Mouse (Mus musculus): Measurements from ENCODE around the gene Gm10477. TPM values are rescaled to one million over a fixed set of nuclear protein-coding genes. Genes with fewer than 3 reads are reported as not detected.
"Not testable (repeated sequence)": the region's sequence is repeated elsewhere in the genome, so short reads cannot be mapped to it uniquely, and the experiment has no call there.

Gm10477 gene
- not detected for total RNA-seq (2021)
- long read RNA-seq, experiment 1: 0 reads
- long read RNA-seq, experiment 2: 0 reads

DNA sequence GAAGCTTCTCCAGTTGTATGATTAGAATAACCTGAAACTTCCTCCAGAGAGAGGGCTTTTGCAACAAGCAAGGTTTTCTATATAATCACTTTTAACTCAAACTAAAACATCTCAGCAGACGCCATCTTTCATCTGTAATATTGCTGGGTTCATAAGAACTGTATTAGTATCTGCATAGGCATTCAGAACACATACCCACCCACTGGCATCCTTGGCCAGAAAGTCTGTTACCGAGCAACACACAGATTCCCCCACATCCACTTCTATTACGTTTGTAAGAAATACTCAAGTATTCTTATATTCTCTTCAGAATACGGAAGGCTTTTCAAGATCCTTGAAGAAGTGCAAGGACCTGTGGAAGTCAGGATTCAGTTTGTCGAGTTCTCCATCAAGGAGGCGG is at the start of gene Gm10477:
TSS of gene Gm10477 (plus strand) at position 301 of the 400 bp plus-strand sequence.
- not testable (repeated sequence) for DNase-seq (ENCODE audit: low spot score in 2 of 2)

DNA sequence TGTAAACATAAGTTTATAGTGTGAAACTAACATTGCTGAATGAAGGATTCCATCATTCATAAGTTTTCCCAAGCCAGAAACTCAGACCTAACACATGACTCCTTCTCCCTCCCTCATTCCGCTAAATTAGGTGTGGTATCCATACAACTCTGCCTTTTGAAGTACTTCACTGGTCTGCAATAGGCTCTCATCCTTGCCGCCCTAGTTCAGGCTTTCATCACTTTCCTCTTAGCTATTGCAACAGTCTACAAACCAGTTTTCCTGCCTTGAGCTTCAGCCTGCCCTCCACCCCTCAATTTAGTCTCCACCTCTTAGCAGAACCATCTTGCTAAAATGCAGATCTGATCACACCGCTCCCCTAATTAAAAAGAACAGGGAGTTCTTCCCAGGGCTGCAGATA is 47.0 kb upstream of the Gm10477 start:
- no peak for DNase-seq (ENCODE audit: low spot score in 2 of 2)

DNA sequence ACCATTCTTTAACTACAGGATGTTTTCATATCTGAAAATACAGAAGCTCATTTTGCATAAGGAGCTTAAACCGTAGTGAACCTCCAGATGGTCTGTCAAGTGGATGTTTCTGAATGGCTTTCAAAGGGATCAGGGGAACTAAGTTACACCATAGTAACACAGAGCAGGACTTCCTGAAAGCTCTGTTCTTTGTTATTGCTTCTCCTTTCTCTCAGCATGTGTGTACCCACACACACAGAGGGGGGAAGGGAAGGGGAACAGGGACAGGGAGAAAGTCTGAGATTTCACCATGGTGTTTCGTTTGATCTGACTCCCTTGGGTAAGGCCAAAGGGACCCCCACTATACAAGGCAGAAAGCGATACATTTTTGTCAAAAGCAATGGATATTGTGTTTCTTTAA is 42.6 kb upstream of the Gm10477 start:
- no peak for DNase-seq (ENCODE audit: low spot score in 2 of 2)

DNA sequence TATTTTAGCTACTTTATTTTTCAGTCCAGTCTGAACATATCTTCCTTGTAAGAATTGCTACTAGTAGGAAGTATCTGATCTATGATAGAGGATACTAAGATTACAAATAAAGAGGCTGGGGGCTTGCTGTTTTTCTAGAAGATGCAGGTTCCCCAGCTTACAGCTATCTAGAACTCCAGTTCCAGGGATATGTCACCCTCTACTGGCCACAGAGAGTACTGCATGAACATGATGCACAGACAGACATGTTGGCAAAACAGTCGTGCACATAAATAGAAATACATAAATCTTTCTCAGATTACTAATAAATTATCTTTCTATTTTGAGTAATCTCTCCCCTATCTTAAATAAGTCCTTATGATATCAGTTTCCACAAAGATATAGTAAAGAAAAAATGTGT is 34.8 kb upstream of the Gm10477 start:
- peak in 1 of 2 experiments; percentile 34 for DNase-seq (ENCODE audit: low spot score in 2 of 2)

DNA sequence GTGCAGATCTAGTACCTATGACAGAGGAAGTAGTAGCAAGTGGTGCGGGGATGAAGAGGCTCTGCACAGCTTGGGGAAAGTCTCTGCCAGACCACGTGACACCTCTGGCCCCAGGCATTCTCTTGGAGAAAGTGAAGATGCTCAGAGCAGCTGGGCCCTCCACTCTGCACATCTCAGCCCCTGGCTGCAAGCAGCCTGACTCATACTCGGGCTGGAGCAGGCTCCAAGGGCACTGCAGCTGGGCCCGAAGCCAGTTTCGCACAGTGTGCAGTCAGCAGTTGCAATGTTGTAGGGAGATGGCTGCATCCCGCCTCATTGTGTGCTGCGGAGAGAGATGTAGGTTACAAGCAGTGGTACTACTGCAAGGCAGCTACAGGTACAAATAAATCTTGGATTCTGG is 27.3 kb upstream of the Gm10477 start:
- DNase-seq (ENCODE audit: low spot score in 2 of 2): peak in 1 of 2 experiments; percentile 5

DNA sequence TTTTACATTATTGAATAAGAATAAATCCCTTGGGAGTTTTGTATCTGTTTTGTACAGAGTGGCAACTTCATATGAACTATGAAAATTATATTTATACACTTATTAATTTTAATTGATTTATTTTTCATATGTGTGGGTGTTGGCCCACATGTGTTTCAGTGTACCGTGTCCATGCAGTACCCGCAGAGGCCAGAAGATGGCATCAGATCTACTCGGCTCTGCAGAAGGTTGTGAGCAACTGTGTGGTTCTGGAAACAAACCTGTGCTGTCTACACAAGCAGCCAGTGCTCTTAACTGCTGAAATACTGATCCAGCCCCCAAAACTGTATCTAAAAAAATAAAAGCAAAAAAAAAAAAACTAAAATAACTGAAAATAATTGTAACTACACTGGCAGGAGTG is 6.7 kb downstream of the Gm10477 start:
- DNase-seq (ENCODE audit: low spot score in 2 of 2): peak in 1 of 2 experiments; percentile 11

DNA sequence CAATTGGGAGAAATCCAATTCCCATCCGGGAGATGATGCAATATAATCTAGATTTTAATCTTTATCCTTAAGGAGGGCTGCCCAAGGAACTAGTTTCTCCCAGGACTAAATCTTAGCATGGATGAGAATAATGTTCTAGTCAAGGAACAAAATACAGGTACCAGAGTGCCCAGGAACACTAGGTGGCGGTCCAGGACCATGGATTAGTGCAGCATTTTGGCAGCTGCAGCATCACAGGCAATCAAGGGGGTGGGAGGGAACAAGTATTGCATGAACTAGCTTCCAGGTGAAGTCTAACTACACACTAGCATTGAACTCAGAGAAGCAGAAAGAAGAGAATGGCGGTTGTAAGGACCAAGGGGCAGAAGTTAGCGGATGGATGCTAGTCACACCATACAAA is 12.6 kb downstream of the Gm10477 start:
- DNase-seq (ENCODE audit: low spot score in 2 of 2): no peak

DNA sequence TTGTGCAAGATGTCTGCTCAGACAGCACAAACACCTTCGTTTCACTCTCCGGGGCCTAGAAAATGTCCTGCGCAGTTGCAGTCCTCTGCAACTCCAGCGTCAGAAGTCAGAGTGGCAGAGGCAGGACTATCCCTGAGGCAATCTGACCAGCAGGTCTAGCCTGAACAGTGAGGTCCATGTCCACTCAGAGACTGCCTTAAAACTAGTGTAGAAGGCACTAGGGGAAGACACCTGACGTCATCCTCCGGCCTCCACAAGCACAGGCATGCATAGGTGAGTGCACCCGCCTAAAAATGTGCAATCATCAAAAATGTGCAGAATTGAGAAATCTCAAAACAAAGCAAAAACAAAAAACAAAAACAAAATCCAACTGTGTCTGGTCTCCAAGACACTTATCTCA is 25.0 kb downstream of the Gm10477 start, which contains the start of gene Gm648:
TSS of gene Gm648 (minus strand) at position 101 of the 400 bp plus-strand sequence.
- no peak for DNase-seq (ENCODE audit: low spot score in 2 of 2)

DNA sequence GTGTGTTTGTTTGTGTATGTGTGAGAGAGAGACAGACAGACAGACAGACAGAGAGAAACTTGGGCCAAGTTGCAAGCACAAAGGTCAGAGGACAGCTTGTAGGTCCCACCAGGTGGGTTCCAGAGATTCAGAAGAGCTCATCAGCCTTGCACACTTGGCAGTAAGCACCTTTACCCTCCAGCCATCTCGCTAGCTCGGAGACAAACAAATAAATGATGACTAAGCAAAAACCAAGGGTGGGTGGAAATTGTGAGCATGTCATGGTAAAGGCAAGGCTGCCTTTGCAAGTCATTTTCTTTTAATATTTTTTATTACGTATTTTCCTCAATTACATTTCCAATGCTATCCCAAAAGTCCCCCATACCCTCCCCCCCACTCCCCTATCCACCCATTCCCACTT is 29.0 kb downstream of the Gm10477 start:
- no peak for DNase-seq (ENCODE audit: low spot score in 2 of 2)

DNA sequence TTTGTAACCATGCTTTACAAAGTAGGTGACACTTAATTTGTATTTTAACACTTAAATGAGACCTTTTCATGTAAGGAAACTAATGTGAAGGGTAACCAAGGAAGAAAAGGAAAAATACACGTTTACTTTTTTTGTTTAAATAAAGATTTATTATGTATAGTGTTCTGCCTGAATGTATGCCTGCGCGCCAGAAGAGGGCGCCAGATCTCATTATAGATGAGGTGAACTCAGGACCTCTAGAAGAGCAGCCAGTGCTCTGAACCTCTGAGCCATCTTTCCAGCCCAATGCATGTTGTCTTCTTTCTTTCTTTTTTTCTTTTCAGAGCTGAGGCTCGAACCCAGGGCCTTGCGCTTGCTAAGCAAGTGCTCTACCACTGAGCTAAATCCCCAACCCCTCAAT is 47.9 kb downstream of the Gm10477 start:
- no peak for DNase-seq (ENCODE audit: low spot score in 2 of 2)

Other genes starting within 250 kb of the Gm10477 start
- 1 to 10 TPM; 4.9 to 5.2 TPM for gene Zfp449, start 178.3 kb upstream of the Gm10477 start, total RNA-seq (2021)
- 1 to 10 TPM; 2.6 to 2.7 TPM for gene Smim10l2a, start 150.2 kb upstream of the Gm10477 start, total RNA-seq (2021)
- not detected for gene Gm2174, start 76.8 kb upstream of the Gm10477 start, total RNA-seq (2021)
- 10 to 100 TPM; 47.1 to 60.3 TPM for gene Ints6l, start 69.9 kb upstream of the Gm10477 start, total RNA-seq (2021)
- under 1 TPM in 1 of 2 experiments, not detected in 1; 0.28 TPM for gene Gm648, start 24.9 kb downstream of the Gm10477 start, total RNA-seq (2021)
- gene Mmgt1, start 73.3 kb downstream of the Gm10477 start, total RNA-seq (2021): 10 to 100 TPM; 23.4 to 23.6 TPM
- 10 to 100 TPM; 20.5 to 25.2 TPM for gene Slc9a6, start 85.0 kb downstream of the Gm10477 start, total RNA-seq (2021)
- gene Fhl1, start 207.0 kb downstream of the Gm10477 start, total RNA-seq (2021): 100 to 1,000 TPM in 1 of 2 experiments, 10 to 100 TPM in 1; 56.5 to 130 TPM